Mouse (Mus musculus) A20 (cell line): ENCODE data around the gene 9530053A07Rik.
A peak's percentile ranks its signal among the peaks of the same experiment; 100 is the strongest.

Experiments used
- DNase-seq: peaks from one replicate; pipeline ENCODE4 v3.0.0-alpha.2; 2011; ENCODE audit warnings: low read depth, low spot score

The 9530053A07Rik gene

DNA sequence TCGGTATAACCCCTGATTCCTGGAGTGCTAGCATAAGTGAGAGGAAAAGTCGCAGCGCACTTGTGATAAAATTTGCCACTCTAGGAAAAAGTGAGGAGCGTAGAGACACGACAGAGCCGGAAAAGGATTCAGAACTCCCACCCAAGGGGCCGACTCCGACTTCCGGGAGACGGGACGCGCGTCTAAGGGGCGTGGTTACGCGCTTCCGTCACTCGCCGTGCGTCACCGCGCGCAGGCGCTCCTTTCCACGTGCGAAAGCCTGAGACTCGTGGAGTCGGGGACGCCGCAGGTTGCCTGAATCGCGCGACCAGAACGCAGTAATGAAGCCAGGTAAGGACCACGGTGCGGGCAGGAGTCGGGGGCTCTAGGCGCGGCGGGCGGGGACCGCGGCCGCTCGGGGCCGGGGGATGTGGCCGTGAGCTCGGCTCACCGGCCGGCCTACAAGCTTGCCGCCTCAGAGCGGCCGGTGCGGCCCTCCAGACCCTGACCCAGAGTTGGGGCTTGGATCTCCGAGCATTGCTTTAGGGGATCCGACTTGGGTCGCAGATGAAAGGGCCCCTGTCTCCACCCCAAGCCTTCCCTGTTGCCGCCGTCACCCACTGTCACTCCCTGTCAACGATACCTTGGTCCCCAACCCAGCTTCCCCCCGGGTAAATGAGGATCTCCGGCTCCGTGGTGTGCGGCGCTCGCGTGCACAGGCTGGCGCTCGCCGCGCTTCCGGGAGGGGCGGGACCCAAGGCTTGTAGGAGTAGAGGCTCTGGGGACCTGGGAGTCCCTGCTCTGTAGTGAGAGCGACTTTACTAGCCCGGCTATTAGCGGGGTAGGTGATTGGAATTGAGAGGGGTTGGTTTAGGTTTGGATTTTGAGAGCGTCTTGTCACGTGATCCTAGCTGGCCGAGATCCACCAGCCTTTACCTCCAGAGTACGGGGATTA lies 40.5 kb downstream of the 9530053A07Rik start, which contains the start of gene Fbl:
Gene Fbl, plus strand, starts transcription at position 222 of the 934 bp plus-strand sequence.
- DNase-seq: peak; percentile 95

DNA sequence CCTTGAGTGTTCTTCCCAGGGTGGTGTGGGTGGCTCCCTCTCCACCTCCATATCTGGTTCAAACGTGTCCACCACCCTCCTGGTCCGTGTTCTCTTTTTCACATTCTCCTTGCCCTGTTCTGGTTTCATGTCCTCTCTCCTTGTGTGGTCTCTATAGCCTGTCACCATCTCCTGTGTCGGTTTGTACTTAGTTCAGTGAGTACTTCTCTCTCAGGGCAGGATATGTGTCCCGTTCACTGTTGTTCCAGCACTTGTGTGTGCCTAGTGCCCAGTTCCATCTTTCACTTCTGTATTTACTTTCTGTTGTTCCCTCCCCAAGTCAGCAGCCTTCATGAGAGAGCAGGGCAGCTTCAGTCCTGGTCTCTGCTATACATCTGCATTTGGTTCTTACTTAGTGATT lies 46.1 kb downstream of the 9530053A07Rik start:
- peak; percentile 42 for DNase-seq

GRCm38 (mm10) chr7:28179228-28179627 lies 50.0 kb downstream of the 9530053A07Rik start, which contains the start of gene Dyrk1b:
TSS of gene Dyrk1b (plus strand) at chr7:28179469.
- peak; percentile 98 for DNase-seq

- DNase-seq: peak; percentile 94
Observed at GRCm38 (mm10) chr7:28179741-28180377, 50.6 kb downstream of the 9530053A07Rik start.

DNA sequence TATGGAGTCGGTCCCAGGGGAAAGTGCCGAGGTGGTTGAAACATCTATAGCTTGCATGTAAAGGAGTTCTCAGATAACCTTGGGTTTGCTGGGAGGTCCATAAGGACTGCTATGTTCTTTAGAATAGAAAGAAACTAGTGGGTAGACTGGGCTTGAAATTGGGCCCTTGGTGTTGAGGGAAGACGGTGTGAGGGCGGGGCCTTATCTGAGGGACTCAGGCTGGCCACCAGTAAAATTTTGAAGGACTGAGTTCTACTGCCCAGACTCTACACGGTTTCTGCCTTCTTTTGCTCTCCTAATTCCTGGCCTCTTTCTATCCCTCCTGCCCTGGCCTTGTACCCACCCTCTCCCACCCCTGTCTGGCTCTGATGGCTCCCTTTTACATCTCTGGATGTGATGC lies 51.6 kb downstream of the 9530053A07Rik start:
- no peak for DNase-seq

DNA sequence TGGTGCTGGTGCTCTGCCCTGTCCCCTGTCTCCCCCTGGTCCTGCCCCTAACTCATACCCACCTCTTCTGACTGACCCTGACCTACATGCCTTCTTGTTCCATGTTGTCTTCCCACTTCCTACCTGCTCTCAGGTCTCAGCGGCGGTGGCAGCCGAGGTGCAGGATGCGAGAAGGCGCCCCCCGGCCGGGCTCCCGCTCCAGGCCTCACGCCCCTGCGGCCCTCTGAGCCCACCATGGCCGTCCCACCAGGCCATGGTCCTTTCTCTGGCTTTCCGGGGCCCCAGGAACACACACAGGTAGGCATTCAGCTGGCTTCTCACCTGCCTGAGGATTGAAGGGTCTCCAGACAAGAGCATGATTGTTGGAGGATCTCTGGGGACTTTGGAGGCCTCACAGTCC lies 52.1 kb downstream of the 9530053A07Rik start:
- DNase-seq: no peak

GRCm38 (mm10) chr7:28182320-28182719 lies 53.1 kb downstream of the 9530053A07Rik start:
- DNase-seq: no peak

GRCm38 (mm10) chr7:28185884-28186283 lies 56.6 kb downstream of the 9530053A07Rik start:
- no peak for DNase-seq

- DNase-seq: no peak
Observed at GRCm38 (mm10) chr7:28186631-28187030, 57.4 kb downstream of the 9530053A07Rik start.

- DNase-seq: no peak
Observed at GRCm38 (mm10) chr7:28191489-28191888, 62.2 kb downstream of the 9530053A07Rik start.

DNA sequence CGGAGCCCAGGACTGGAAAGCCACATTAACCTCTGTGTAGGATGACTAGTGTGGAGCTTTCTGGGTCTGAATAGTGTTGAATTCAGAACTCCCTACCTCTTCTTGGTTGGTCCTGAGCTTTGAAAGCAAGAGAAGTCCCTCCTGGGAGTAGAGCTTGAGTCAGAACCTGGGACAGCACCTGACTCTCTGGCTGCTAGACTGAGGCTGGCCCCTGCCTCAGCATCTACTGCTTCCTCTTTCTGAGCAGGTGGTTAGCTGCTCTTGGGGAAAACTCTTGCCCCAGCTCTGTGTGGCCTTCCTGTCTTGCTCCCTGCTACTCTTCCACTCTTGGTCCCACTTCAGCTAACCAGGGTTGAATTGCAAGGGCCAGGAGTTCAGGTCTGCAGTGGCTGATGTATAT lies 62.6 kb downstream of the 9530053A07Rik start:
- peak; percentile 76 for DNase-seq

GRCm38 (mm10) chr7:28195414-28196098 lies 66.3 kb downstream of the 9530053A07Rik start:
- no peak for DNase-seq

DNA sequence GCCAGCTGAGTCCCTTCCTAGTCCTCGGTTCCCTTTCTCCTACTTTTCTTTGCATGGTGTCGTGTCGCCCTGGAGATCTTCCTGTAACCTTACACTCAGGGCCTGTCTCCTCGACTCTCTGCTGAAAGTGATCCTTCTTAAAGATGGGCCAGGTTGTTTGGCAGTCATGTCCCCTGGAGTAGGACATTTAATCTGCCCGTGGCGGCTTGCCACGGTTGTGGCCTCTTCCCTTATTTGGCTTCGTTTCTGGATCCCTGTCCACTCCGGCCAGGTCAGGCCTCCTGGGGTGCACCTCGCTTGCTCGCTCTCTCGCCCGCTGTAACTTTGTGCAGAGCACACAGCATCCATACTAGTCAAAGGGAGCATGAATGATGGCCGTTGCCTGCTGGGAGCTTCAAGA lies 67.3 kb downstream of the 9530053A07Rik start:
- no peak for DNase-seq

GRCm38 (mm10) chr7:28199054-28199453 lies 69.8 kb downstream of the 9530053A07Rik start:
- no peak for DNase-seq

DNA sequence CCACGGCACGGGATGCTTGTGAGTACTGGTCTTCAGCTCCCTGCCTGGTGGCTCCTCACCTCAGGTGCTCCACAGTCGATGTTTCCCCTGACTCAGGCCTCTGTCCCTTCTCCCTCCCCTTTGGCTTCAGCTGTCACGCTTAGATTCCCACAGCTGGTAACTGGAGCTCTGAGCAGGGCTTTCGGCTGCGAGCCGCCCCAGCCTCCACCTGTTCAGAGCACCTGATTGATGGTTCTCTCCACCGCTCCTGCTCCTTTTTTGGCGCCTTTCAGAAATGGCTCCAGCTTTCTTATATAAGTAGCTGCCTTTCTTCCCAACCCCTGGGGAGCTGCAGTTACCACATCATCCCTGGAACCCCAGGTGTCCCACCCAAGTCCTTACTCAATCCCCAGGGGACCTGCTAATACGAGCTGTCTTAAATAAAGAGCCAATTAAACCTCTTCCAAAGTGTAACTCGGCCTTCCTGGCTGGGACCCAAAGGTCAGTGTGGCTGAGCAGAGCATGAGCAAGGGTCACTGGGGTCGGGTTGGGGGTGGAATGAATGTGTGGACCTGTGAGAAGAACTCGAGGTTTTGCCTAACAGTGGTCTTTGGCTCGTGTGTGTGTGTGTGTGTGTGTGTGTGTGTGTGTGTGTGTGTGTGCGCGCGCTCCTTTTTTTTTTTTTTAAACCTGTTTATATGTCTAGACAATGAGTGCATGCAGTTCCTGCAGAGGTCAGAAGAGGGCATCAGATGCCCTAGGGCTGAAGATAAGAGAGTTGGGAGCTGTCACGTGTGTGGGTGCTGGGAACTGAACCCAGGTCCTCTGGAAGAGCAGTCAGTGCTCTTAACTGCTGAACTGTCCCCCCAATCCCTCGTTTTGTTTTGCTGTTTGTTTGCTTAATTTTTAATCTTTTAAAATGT lies 74.2 kb downstream of the 9530053A07Rik start:
- DNase-seq: peak; percentile 63

- DNase-seq: no peak
Observed at GRCm38 (mm10) chr7:28206044-28206600, 76.9 kb downstream of the 9530053A07Rik start.

DNA sequence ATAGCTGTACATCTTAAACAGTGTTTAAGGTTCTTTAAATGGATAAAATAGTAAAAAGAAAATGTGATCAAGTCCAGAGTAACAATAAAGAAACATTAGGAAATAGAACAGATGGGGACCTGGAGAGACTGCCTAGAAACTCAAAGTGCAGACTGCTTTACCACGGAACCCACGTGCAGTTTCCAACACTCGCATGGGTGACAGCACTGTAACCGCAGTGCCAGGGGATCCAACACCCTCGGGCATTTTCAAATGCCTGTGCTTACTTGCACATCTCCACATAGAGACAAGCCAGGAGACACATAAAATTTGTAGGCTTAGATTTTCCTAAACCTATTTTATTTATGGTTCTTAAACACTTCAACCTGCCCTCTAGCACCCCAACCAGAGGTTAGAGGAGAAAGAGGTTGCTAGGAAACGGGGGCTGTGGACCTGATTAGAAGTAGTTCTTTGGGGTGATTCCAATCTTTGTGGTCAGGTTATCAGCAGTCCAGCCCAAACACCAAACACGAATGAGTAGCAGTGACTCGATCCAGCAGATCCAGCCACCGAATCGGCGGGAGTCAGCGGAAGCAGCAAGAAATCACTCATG lies 79.2 kb downstream of the 9530053A07Rik start:
- no peak for DNase-seq

- peak; percentile 87 for DNase-seq
Observed at GRCm38 (mm10) chr7:28208988-28209508, 79.8 kb downstream of the 9530053A07Rik start.

- DNase-seq: no peak
Observed at GRCm38 (mm10) chr7:28210731-28211130, 81.5 kb downstream of the 9530053A07Rik start.

GRCm38 (mm10) chr7:28214142-28214541 lies 84.9 kb downstream of the 9530053A07Rik start:
- DNase-seq: peak; percentile 59
